Comparison of ENCODE assay signal across 14 mouse cellular contexts in genomic region chr10:77706326-77706725, GRCm38 (mm10). TPM values are rescaled to one million over a fixed set of nuclear protein-coding genes. Genes with fewer than 3 reads are reported as not detected.
"Had no signal": no experiment of that assay in that cellular context is flagged by ENCODE, and none has a peak within 500 bp of the region (broad histone marks: within the 10 kb centered on the region; RNA-seq: fewer than 3 reads in every experiment).

Gm10272 (plus strand) TSS chr10:77706626.

- H3K4me3 ChIP-seq: neural tube, embryonic 13.5 days; neural tube, embryonic 15.5 days; stomach, embryonic 15.5 days had no signal

- H3K9me3 ChIP-seq: neural tube, embryonic 15.5 days; stomach, embryonic 15.5 days had no signal

- H3K27me3 ChIP-seq: neural tube, embryonic 13.5 days; neural tube, embryonic 15.5 days; stomach, embryonic 15.5 days had no signal

- H3K36me3 ChIP-seq: neural tube, embryonic 13.5 days; neural tube, embryonic 15.5 days; stomach, embryonic 15.5 days had no signal

- H3K4me1 ChIP-seq: neural tube, embryonic 13.5 days; neural tube, embryonic 15.5 days; stomach, embryonic 15.5 days had no signal

RNA-seq across cellular contexts. Expression of gene Gm10272, which starts in this region (rescaled TPM):
- total RNA-seq: neutrophil, adult 5-6 weeks had no signal
- polyA plus RNA-seq: neural tube, embryonic 13.5 days; neural tube, embryonic 14.5 days; neural tube, embryonic 15.5 days; small intestine, adult 2 months; spleen, adult 2 months; stomach, embryonic 14.5 days; stomach, embryonic 15.5 days; stomach, embryonic 16.5 days; stomach, postnatal 0 days; testis, adult 2 months; thymus, adult 2 months; thymus, postnatal 0 days; urinary bladder, adult 2 months had no signal
